Comparison of ENCODE assay signal across 12 mouse cellular contexts in genomic region chr3:88619113-88620097, GRCm38 (mm10). TPM values are rescaled to one million over a fixed set of nuclear protein-coding genes. Genes with fewer than 3 reads are reported as not detected.
DNase-seq lines count a peak whose midpoint lies in the region; TF ChIP-seq lines count a peak whose summit lies in the region.
"Had no signal": no experiment of that assay in that cellular context is flagged by ENCODE, and none has a peak within 500 bp of the region (broad histone marks: within the 10 kb centered on the region; RNA-seq: fewer than 3 reads in every experiment).

No protein-coding gene starts in this region.

- no peak overlapping the region for H3K9ac ChIP-seq in CH12.LX (ENCODE audit: insufficient read depth, low read depth)

- peak overlapping the region; percentile 99 for H3K27ac ChIP-seq in heart, embryonic 10.5 days
- no peak overlapping the region for H3K27ac ChIP-seq in CH12.LX (ENCODE audit: insufficient read depth, low read depth)

- H3K4me3 ChIP-seq in heart, embryonic 10.5 days: peak overlapping the region; percentile 12; the same call in 1 of the 2 replicates
- no peak overlapping the region for H3K4me3 ChIP-seq in CH12.LX (replicated peaks in 1 of 3; ENCODE audit: low read depth in 2 of 3, low read length in 2 of 3, poor library complexity in 1 of 3)

- no peaks in the 10 kb centered on the region for H3K27me3 ChIP-seq in heart, embryonic 10.5 days (ENCODE audit: insufficient read depth, poor library complexity, severe bottlenecking)
- H3K27me3 ChIP-seq in CH12.LX (replicated peaks): peaks cover 8% of the 10 kb centered on the region

- TF ChIP-seq RAD21 in CH12.LX (IDR thresholded peaks at IDR 0.05; ENCODE audit: low read depth, low read length): no peak

- H3K4me1 ChIP-seq in heart, embryonic 10.5 days: peaks cover 85% of the 10 kb centered on the region
- H3K4me1 ChIP-seq in CH12.LX (ENCODE audit: control insufficient read depth in 1 of 2, insufficient read depth in 2 of 2): peaks cover 27 to 71% of the 10 kb centered on the region in 2 experiments

- dilution Hi-C loops in CH12.LX (cut with MboI; ENCODE audit: extremely low pct_ligation_motif_present, extremely low pct_unique_long_range_greater_than_20kb, low sequenced_read_pairs): no loop called here

- H3K4me2 ChIP-seq in CH12.LX (ENCODE audit: insufficient read depth, low read depth, poor library complexity, severe bottlenecking): peak overlapping the region; percentile 70; the same call in 1 of the 2 replicates

- no peak for DNase-seq in heart, embryonic 10.5 days (ENCODE audit: low spot score)
- DNase-seq in heart, postnatal 25 days (ENCODE audit: low spot score): no peak
- no peak for DNase-seq in CH12.LX (ENCODE audit: extremely low read depth)
- DNase-seq in cerebellum, adult 9-11 months: peak; percentile 80
- DNase-seq in kidney, adult 9 months: peak; percentile 86
- no peak for DNase-seq in spleen, postnatal 4 days (ENCODE audit: low spot score in 2 of 2)
- DNase-seq in adrenal gland, postnatal 25 days: no peak
- no peak for DNase-seq in right cerebral cortex, postnatal 36 days (ENCODE audit: low spot score in 2 of 2)
- DNase-seq: gastrocnemius, postnatal 36 days; thymus, adult 2 months had no signal

- no peak for TF ChIP-seq CTCF in CH12.LX (conservative IDR thresholded peaks at IDR 0.05 in 1 of 2, IDR thresholded peaks at IDR 0.05 in 1 of 2; ENCODE audit: low read depth in 2 of 2, low read length in 2 of 2)

- H3K79me2 ChIP-seq in CH12.LX (replicated peaks; ENCODE audit: control insufficient read depth, extremely low read depth, insufficient read depth, poor library complexity, severe bottlenecking): peaks cover 33% of the 10 kb centered on the region

- WGBS in heart, embryonic 10.5 days: 41% methylated on average over 9 of the region's 9 CpGs

- no peak for TF ChIP-seq POLR2A in CH12.LX (IDR thresholded peaks at IDR 0.05; ENCODE audit: low read depth, low read length)

- in situ Hi-C loops in CH12.LX (cut with MboI; ENCODE audit: low pct_ligation_motif_present, low pct_unique_long_range_greater_than_20kb, low sequenced_read_pairs): loop anchor here (25.0 kb wide), 1 partner anchor 118 kb away; no protein-coding TSS in a partner anchor

- intact Hi-C loops in heart, postnatal 25 days (cut with DNase I): no loop called here

- H3K36me3 ChIP-seq in heart, embryonic 10.5 days: no peaks in the 10 kb centered on the region; the same call in 1 of the 2 replicates
- H3K36me3 ChIP-seq in CH12.LX (replicated peaks in 1 of 2; ENCODE audit: control insufficient read depth in 1 of 2, insufficient read depth in 1 of 2, low read length in 1 of 2): peaks cover 0 to 10% of the 10 kb centered on the region in 2 experiments

- no peak for TF ChIP-seq EP300 in CH12.LX (IDR thresholded peaks at IDR 0.05; ENCODE audit: low read length)

- H3K9me3 ChIP-seq in heart, embryonic 10.5 days: no peaks in the 10 kb centered on the region
- H3K9me3 ChIP-seq in CH12.LX (replicated peaks; ENCODE audit: low read length): no peaks in the 10 kb centered on the region

TF ChIP-seq in CH12.LX, 34 proteins besides CTCF, POLR2A, EP300 and RAD21:
- TF ChIP-seq MEF2A (IDR thresholded peaks at IDR 0.05; ENCODE audit: borderline replicate concordance, low read depth, low read length) (peak; percentile 56; the same call in 1 of the 2 replicates), TCF12 (IDR thresholded peaks at IDR 0.05; ENCODE audit: low read depth, low read length) (no peak)

RNA-seq across cellular contexts. Expression of gene Arhgef2, which starts 13.6 kb away (rescaled TPM):
- 82.5 and 108 TPM in 2 replicates for polyA plus RNA-seq in heart, embryonic 10.5 days (2016; fragmentation: Nextera tagmentation; extraction: Ambion mirVana)
- total RNA-seq in heart, postnatal 25 days (2021): 10 to 100 TPM; 42.6 to 51.8 TPM
- 40.0 and 43.9 TPM in 2 replicates for total RNA-seq in CH12.LX (2012; rRNA removed)
- total RNA-seq in CH12.LX (2014; rRNA removed): 15.0 and 18.5 TPM in 2 replicates
- 31.4 and 43.1 TPM in 2 replicates for polyA plus RNA-seq in CH12.LX (2012; ENCODE audit: insufficient read length, low read depth)
- total RNA-seq in adrenal gland, postnatal 25 days (2021): 35.4 and 35.9 TPM in 2 replicates

RNA-seq across cellular contexts. Expression of gene Rxfp4, which starts 33.5 kb away (rescaled TPM):
- not detected in 2 replicates for polyA plus RNA-seq in heart, embryonic 10.5 days (2016; fragmentation: Nextera tagmentation; extraction: Ambion mirVana)
- not detected for total RNA-seq in heart, postnatal 25 days (2021)
- total RNA-seq in CH12.LX (2012; rRNA removed) (0.08 TPM in 1 of 2 replicates, not detected in the other), CH12.LX (2014; rRNA removed) (not detected in 2 replicates)
- polyA plus RNA-seq in CH12.LX (2012; ENCODE audit: insufficient read length, low read depth): not detected in 2 replicates
- not detected in 2 replicates for total RNA-seq in adrenal gland, postnatal 25 days (2021)
- total RNA-seq: gastrocnemius, postnatal 36 days; left cerebral cortex, postnatal 14 days had no signal
- polyA plus RNA-seq: neural tube, embryonic 14.5 days; thymus, adult 2 months had no signal

RNA-seq across cellular contexts. Expression of gene Ssr2, which starts 43.7 kb away (rescaled TPM):
- 184 and 207 TPM in 2 replicates for polyA plus RNA-seq in heart, embryonic 10.5 days (2016; fragmentation: Nextera tagmentation; extraction: Ambion mirVana)
- 10 to 100 TPM; 80.7 to 93.3 TPM for total RNA-seq in heart, postnatal 25 days (2021)
- total RNA-seq in CH12.LX (2012; rRNA removed) (364 and 435 TPM in 2 replicates), CH12.LX (2014; rRNA removed) (325 and 377 TPM in 2 replicates)
- polyA plus RNA-seq in CH12.LX (2012; ENCODE audit: insufficient read length, low read depth): 307 and 346 TPM in 2 replicates
- 199 and 214 TPM in 2 replicates for total RNA-seq in adrenal gland, postnatal 25 days (2021)

Comparison
In these comparisons a context has a peak if more than half of its experiments do, and no peak if none do; other contexts are left out.
1. DNase-seq: peak in cerebellum, adult 9-11 months (single experiment) and kidney, adult 9 months (single experiment); none in heart, embryonic 10.5 days (single experiment), heart, postnatal 25 days (single experiment), CH12.LX (single experiment), spleen, postnatal 4 days (0 of 2), adrenal gland, postnatal 25 days (single experiment) and right cerebral cortex, postnatal 36 days (0 of 2).